Mouse (Mus musculus) embryonic facial prominence, embryonic 12.5 days (tissue): ENCODE measurements at regions not wholly inside any gene's neighbourhood (a gene's known extent, or its start where the extent isn't known, plus 50 kb on each side); places are given as distances from the start of the nearest gene placed in this dataset.

Experiments used
- ATAC-seq: fragments of 200-750 bp; cut with Nextera tagmentation; 2 replicates; pipeline ENCODE4 v1.8.0; 2017; ENCODE audit not compliant: insufficient number of reproducible peaks, insufficient read depth, low FRiP score, low TSS enrichment
- H3K27ac ChIP-seq: fragments of 300-500 bp; sonication (generic); 2 replicates; pipeline ENCODE4 v1.5.1; 2016; ENCODE audit warnings: mild to moderate bottlenecking
- H3K27me3 ChIP-seq: fragments of 300-500 bp; sonication (generic); 2 replicates; pipeline ENCODE4 v1.6.1; 2016; ENCODE audit warnings: mild to moderate bottlenecking, moderate library complexity
- H3K36me3 ChIP-seq: fragments of 300-500 bp; sonication (generic); 2 replicates; pipeline ENCODE4 v1.6.1; 2016; ENCODE audit warnings: mild to moderate bottlenecking
- H3K4me1 ChIP-seq: fragments of 300-500 bp; sonication (generic); 2 replicates; pipeline ENCODE4 v1.6.1; 2016
- H3K4me2 ChIP-seq: fragments of 300-500 bp; sonication (generic); replicated peaks from 2 replicates; pipeline ENCODE4 v1.6.1; 2016; ENCODE audit warnings: mild to moderate bottlenecking, moderate library complexity
- H3K4me3 ChIP-seq: fragments of 300-500 bp; sonication (generic); 2 replicates; pipeline ENCODE4 v1.5.1; 2016; ENCODE audit warnings: mild to moderate bottlenecking
- H3K9ac ChIP-seq: fragments of 300-500 bp; sonication (generic); 2 replicates; pipeline ENCODE4 v1.6.1; 2016; ENCODE audit warnings: mild to moderate bottlenecking, moderate library complexity
- H3K9me3 ChIP-seq: fragments of 300-500 bp; sonication (generic); 2 replicates; pipeline ENCODE4 v1.6.1; 2016; ENCODE audit warnings: mild to moderate bottlenecking, moderate library complexity
- WGBS: fragments of 180-500 bp; shearing (Covaris S2); methylation state at CpG from one replicate; pipeline ENCODE4 v1.1.7; 2016; 5-methylcytosine and 5-hydroxymethylcytosine counted together

GRCm38 (mm10) chr13:101891473-101891872 is 123.5 kb upstream of the Pik3r1 start:
- Histone ChIP-seq H3K36me3 (no peaks in the 10 kb centered on the region), H3K9me3 (no peaks in the 10 kb centered on the region), H3K4me2 (no peak overlapping the region), H3K4me3 (no peak overlapping the region), H3K27ac (no peak overlapping the region), H3K27me3 (no peaks in the 10 kb centered on the region), H3K9ac (no peak overlapping the region), H3K4me1 (0 out of 2 replicates have a peak, but pooled peaks cover 4% of the 10 kb centered on the region)
- WGBS = 80% methylated on average over 4 of the region's 4 CpGs
- ATAC-seq = no peak

- no peak overlapping the region for H3K27ac ChIP-seq
- no peak for ATAC-seq
- no peaks in the 10 kb centered on the region for H3K36me3 ChIP-seq
- H3K4me1 ChIP-seq = 0 out of 2 replicates have a peak, but pooled peaks cover 4% of the 10 kb centered on the region
- no peak overlapping the region for H3K9ac ChIP-seq
- WGBS = 83% methylated on average over 10 of the region's 10 CpGs
- no peak overlapping the region for H3K4me2 ChIP-seq
- H3K9me3 ChIP-seq = no peaks in the 10 kb centered on the region
- no peaks in the 10 kb centered on the region for H3K27me3 ChIP-seq
- H3K4me3 ChIP-seq = no peak overlapping the region
Measured at GRCm38 (mm10) chr13:101893035-101893600, 125.1 kb upstream of the Pik3r1 start.

DNA sequence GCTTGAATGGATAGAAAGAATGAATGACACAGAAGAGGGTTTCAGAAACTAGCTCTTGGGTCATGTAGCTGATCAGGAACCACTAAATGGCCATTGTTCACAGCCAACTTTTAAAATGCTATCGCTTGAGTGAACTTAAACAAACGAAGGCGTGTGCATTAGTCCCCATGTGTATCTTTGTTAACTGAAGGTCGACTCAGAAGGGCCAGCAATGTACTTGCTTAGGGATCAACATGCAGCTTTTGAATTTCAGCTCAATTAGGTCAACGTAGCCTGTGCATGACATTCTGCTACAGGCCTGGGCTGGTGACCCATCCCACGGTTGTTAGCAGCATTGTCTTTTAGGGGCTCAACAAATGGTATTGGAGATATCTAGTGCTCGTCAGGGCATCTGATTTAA is 127.1 kb upstream of the Pik3r1 start:
- 71% methylated on average over 7 of the region's 7 CpGs for WGBS

GRCm38 (mm10) chr13:101895686-101896085 is 127.7 kb upstream of the Pik3r1 start:
- Histone ChIP-seq H3K4me1 (0 out of 2 replicates have a peak, but pooled peaks cover 4% of the 10 kb centered on the region), H3K4me3 (no peak overlapping the region), H3K4me2 (no peak overlapping the region), H3K27ac (no peak overlapping the region), H3K9me3 (no peaks in the 10 kb centered on the region), H3K9ac (no peak overlapping the region), H3K27me3 (no peaks in the 10 kb centered on the region), H3K36me3 (no peaks in the 10 kb centered on the region)
- ATAC-seq = no peak
- 52% methylated on average over 4 of the region's 4 CpGs for WGBS

More for the DNA sequence above, 127.1 kb upstream of the Pik3r1 start:
- Histone ChIP-seq H3K27me3 (no peaks in the 10 kb centered on the region), H3K9ac (no peak overlapping the region), H3K36me3 (no peaks in the 10 kb centered on the region), H3K4me2 (no peak overlapping the region), H3K4me1 (0 out of 2 replicates have a peak, but pooled peaks cover 4% of the 10 kb centered on the region), H3K4me3 (no peak overlapping the region), H3K27ac (no peak overlapping the region), H3K9me3 (no peaks in the 10 kb centered on the region)
- no peak for ATAC-seq

DNA sequence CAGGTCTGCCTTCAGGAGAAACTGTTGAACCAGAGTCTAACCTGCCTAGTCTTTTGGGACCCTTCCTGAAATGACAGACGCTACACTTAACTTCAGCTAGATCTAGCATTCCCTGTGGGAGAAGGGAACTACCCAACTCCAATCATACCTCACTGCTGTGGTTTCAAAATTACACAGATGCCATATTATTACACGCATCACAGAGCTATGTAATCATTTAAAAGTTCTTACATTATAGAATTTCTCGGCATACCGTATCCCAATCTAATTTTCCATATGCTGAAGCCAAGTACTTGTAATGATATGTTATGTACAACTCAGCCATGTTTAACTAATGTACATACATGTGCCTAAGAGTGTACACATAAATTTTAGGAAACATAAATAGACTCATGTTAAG is 128.9 kb upstream of the Pik3r1 start:
- 74% methylated on average over 4 of the region's 4 CpGs for WGBS
- Histone ChIP-seq H3K9me3 (no peaks in the 10 kb centered on the region), H3K4me2 (no peak overlapping the region), H3K9ac (no peak overlapping the region), H3K36me3 (no peaks in the 10 kb centered on the region), H3K4me3 (no peak overlapping the region), H3K27ac (no peak overlapping the region), H3K4me1 (peaks cover 8% of the 10 kb centered on the region; the same call in 1 of the 2 replicates), H3K27me3 (no peaks in the 10 kb centered on the region)
- ATAC-seq = no peak

DNA sequence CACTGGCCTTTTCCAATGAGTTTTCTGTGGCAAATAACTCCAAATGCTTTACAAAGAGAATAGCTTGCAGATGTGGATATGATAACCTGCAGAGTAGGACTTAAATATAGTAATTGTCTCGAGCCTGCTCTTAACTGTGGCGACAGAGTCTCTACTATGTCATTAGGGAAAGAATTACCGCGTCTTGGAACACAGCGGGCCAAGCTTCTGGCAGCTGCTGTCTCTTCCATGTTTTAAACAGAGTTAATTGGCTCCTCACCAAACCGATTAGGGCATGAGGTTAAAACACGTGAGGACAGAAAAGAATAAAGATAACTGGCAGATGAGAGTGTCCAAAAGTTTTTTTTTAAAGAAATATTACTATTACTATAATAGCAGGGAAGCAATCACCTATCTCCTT is 134.2 kb upstream of the Pik3r1 start:
- no peaks in the 10 kb centered on the region for H3K9me3 ChIP-seq
- H3K27ac ChIP-seq = no peak overlapping the region
- no peaks in the 10 kb centered on the region for H3K27me3 ChIP-seq
- no peak overlapping the region for H3K4me3 ChIP-seq
- H3K4me1 ChIP-seq = peaks cover 7% of the 10 kb centered on the region; the same call in 1 of the 2 replicates
- WGBS = 42% methylated on average over 7 of the region's 7 CpGs
- no peak overlapping the region for H3K9ac ChIP-seq
- no peaks in the 10 kb centered on the region for H3K36me3 ChIP-seq
- no peak for ATAC-seq
- no peak overlapping the region for H3K4me2 ChIP-seq

DNA sequence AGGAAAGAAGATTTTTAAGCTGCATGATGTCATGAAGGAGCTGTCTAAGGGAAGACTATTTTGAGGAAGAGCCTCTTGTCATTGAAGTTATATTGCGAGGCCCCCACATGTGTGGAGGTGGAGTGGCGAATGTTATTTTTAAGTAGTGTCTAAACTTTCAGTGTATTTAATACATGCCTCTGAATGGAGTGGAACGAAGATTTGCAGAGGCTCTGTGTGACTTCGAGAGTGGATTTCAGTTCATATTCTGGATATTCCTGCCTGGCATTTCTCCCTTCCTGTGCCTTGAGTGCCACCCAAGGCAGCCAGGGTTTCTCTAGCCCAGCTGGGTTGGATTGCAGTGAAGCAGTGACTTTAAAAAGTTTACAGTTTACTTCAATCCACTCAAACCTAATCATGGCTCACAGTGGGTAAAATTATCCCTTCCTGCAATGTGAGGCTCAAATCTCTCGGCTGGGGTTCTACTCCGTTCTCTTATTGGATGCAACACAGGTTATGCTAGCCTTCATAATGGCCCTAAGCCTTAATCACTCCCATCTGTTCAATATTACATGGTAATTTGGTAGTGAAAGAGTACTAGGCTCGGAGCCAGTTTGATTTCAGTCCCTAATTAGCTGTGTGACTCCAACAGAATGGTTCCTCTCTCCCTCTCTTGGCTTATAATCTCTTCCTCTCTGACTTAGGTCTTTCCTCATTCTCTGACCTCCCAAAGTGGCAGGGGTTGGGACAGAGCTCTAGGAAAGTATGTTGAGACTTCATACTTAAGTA is 138.1 kb upstream of the Pik3r1 start:
- WGBS = 51% methylated on average over 7 of the region's 7 CpGs
- no peaks in the 10 kb centered on the region for H3K9me3 ChIP-seq
- H3K4me2 ChIP-seq = no peak overlapping the region
- peak; percentile 82 for ATAC-seq
- peaks cover 7% of the 10 kb centered on the region; the same call in 1 of the 2 replicates for H3K4me1 ChIP-seq
- H3K9ac ChIP-seq = no peak overlapping the region
- peak overlapping the region; percentile 65; the same call in 1 of the 2 replicates for H3K27ac ChIP-seq
- no peaks in the 10 kb centered on the region for H3K27me3 ChIP-seq
- no peaks in the 10 kb centered on the region for H3K36me3 ChIP-seq
- H3K4me3 ChIP-seq = no peak overlapping the region

GRCm38 (mm10) chr13:101909026-101909425 is 141.0 kb upstream of the Pik3r1 start:
- Histone ChIP-seq H3K4me1 (0 out of 2 replicates have a peak, but pooled peaks cover 2% of the 10 kb centered on the region), H3K9me3 (no peaks in the 10 kb centered on the region), H3K27me3 (no peaks in the 10 kb centered on the region), H3K4me3 (no peak overlapping the region), H3K9ac (no peak overlapping the region), H3K27ac (no peak overlapping the region), H3K4me2 (no peak overlapping the region), H3K36me3 (no peaks in the 10 kb centered on the region)
- no peak for ATAC-seq
- WGBS = 49% methylated on average over 5 of the region's 5 CpGs

- H3K27ac ChIP-seq = no peak overlapping the region
- H3K4me1 ChIP-seq = no peaks in the 10 kb centered on the region
- no peak overlapping the region for H3K4me2 ChIP-seq
- H3K36me3 ChIP-seq = no peaks in the 10 kb centered on the region
- WGBS = 94% methylated on average over 5 of the region's 5 CpGs
- no peak overlapping the region for H3K4me3 ChIP-seq
- H3K9ac ChIP-seq = no peak overlapping the region
- no peaks in the 10 kb centered on the region for H3K9me3 ChIP-seq
- no peaks in the 10 kb centered on the region for H3K27me3 ChIP-seq
- ATAC-seq = no peak
Measured at GRCm38 (mm10) chr13:101910687-101911086, 142.7 kb upstream of the Pik3r1 start.

GRCm38 (mm10) chr13:101914132-101914531 is 146.1 kb upstream of the Pik3r1 start:
- no peak overlapping the region for H3K27ac ChIP-seq
- H3K27me3 ChIP-seq = no peaks in the 10 kb centered on the region
- WGBS = 89% methylated on average over 4 of the region's 4 CpGs
- H3K4me2 ChIP-seq = no peak overlapping the region
- no peak overlapping the region for H3K4me3 ChIP-seq
- no peak for ATAC-seq
- no peaks in the 10 kb centered on the region for H3K9me3 ChIP-seq
- H3K36me3 ChIP-seq = no peaks in the 10 kb centered on the region
- H3K4me1 ChIP-seq = no peaks in the 10 kb centered on the region
- no peak overlapping the region for H3K9ac ChIP-seq

DNA sequence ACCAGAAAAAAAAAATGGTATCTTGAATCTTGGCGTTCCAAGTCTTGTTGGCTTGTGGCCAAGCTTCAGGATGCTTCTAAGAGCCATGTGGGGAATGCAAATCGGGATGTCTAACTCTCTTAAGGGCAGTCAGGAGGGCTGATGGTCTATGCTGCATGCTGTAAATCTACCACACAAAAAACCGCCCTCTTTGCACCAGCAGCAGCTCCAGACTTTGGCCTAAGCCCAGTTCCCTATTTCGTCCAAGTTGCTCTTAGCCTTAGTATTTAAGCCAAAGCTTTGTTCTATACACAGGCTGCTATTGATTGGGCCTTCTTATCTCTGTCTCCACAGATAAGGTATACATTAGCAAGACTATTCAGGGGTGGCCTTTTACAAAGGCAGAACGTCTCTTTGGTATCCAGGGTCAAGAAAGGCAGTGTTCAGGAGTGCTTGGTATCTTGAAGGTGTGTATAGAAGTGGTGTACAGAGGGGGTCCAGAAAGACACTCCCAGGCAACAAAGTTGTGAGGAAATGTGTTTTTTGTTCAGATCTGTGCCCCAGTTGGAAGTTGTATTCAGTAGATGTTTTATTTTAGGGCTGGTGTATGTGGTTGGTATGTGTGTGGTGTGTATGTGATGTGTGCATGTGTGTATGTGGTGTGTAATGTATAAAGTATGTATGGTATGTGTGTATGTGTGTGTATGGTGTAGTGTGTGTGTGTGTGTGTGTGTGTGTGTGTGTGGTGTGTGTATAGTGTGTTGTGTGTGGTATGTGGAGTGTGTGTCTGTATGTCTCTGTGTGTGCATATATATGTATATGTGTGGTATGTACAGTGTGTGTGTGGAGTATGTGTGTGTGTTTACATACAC is 146.9 kb upstream of the Pik3r1 start:
- WGBS = 61% methylated on average over 5 of the region's 5 CpGs
- H3K9ac ChIP-seq = no peak overlapping the region
- H3K9me3 ChIP-seq = no peaks in the 10 kb centered on the region
- H3K27ac ChIP-seq = no peak overlapping the region
- no peak overlapping the region for H3K4me2 ChIP-seq
- no peaks in the 10 kb centered on the region for H3K4me1 ChIP-seq
- ATAC-seq = no peak
- H3K36me3 ChIP-seq = no peaks in the 10 kb centered on the region
- H3K27me3 ChIP-seq = no peaks in the 10 kb centered on the region
- H3K4me3 ChIP-seq = no peak overlapping the region
